Mouse (Mus musculus) liver, embryonic 14.5 days (tissue): ENCODE results near the gene Psmd7. TPM values are rescaled to one million over a fixed set of nuclear protein-coding genes. Genes with fewer than 3 reads are reported as not detected.

Experiments
- ATAC-seq: fragments of 200-750 bp; cut with Nextera tagmentation; 2 replicates; pipeline ENCODE4 v1.8.0; 2017; ENCODE audit warnings: moderate number of reproducible peaks, mild to moderate bottlenecking, moderate library complexity; ENCODE audit not compliant: insufficient read depth
- DNase-seq, 3 experiments: peaks; one replicate each; pipeline ENCODE4 v3.0.0-alpha.2; 2012 to 2013; ENCODE audit warnings: low read depth in 3 of 3, low spot score in 3 of 3
- H3K27ac ChIP-seq: fragments of 300-500 bp; sonication (generic); 2 replicates; pipeline ENCODE4 v1.5.1; 2014; ENCODE audit warnings: moderate library complexity, mild to moderate bottlenecking, control low read depth, inconsistent platforms
- H3K27me3 ChIP-seq: fragments of 300-500 bp; sonication (generic); 2 replicates; pipeline ENCODE4 v1.6.1; 2014; ENCODE audit warnings: mild to moderate bottlenecking, low read length, moderate library complexity; ENCODE audit not compliant: control insufficient read depth, insufficient read depth
- H3K36me3 ChIP-seq: fragments of 300-500 bp; sonication (generic); replicated peaks from 2 replicates; pipeline ENCODE4 v1.6.1; 2014; ENCODE audit warnings: low read depth; ENCODE audit not compliant: control insufficient read depth, insufficient read depth
- H3K4me1 ChIP-seq, 2 experiments: fragments of 200-500 bp in 1 of 2; fragments of 300-500 bp in 1 of 2; sonication (generic) in 1 of 2; replicated peaks; 2 replicates each; pipeline ENCODE4 v1.6.1; 2012 to 2014; ENCODE audit warnings: antibody characterized with exemption in 1 of 2, inconsistent platforms in 1 of 2, low read length in 1 of 2; ENCODE audit not compliant: control insufficient read depth in 2 of 2, insufficient read depth in 2 of 2
- H3K4me2 ChIP-seq: fragments of 300-500 bp; sonication (generic); 2 replicates; pipeline ENCODE4 v1.6.1; 2014; ENCODE audit warnings: low read depth, mild to moderate bottlenecking, control low read depth, moderate library complexity
- H3K4me3 ChIP-seq, 2 experiments: fragments of 200-500 bp in 1 of 2; fragments of 300-500 bp in 1 of 2; sonication (generic) in 1 of 2; 2 replicates each; pipeline ENCODE4 v1.5.1; 2012 to 2014; ENCODE audit warnings: low read depth in 2 of 2, low read length in 2 of 2, mild to moderate bottlenecking in 2 of 2, control low read depth in 1 of 2, inconsistent platforms in 1 of 2, moderate library complexity in 1 of 2; ENCODE audit not compliant: insufficient read depth in 1 of 2
- H3K9ac ChIP-seq: fragments of 300-500 bp; sonication (generic); replicated peaks from 2 replicates; pipeline ENCODE4 v1.6.1; 2014; ENCODE audit warnings: mild to moderate bottlenecking, control low read depth, moderate library complexity
- H3K9me3 ChIP-seq: fragments of 300-500 bp; sonication (generic); 2 replicates; pipeline ENCODE4 v1.6.1; 2016; ENCODE audit warnings: low read length, mixed read lengths; ENCODE audit not compliant: control insufficient read depth
- CTCF ChIP-seq: IDR thresholded peaks from 2 replicates; pipeline ENCODE4 v1.5.1; 2016; ENCODE audit warnings: antibody characterized with exemption, low read depth, control low read depth
- EP300 ChIP-seq: IDR thresholded peaks from 2 replicates; pipeline ENCODE4 v1.6.1; 2016; ENCODE audit warnings: antibody characterized with exemption, low read depth
- whole genome bisulfite sequencing: fragments of 180-500 bp; shearing (Covaris S2); extraction: QIAGEN DNeasy Blood & Tissue Kit; methylation state at CpG from one replicate; pipeline ENCODE4 v1.1.7; 2014; ENCODE audit not compliant: insufficient replicate concordance; 5-methylcytosine and 5-hydroxymethylcytosine counted together
- microRNA counts: library from miRNA; unstranded; fragments of <30 nt; microRNA quantifications from one replicate; lab custom pipeline; 2016
- microRNA-seq: library from miRNA; unstranded; fragments of <30 nt; microRNA quantifications from one replicate; pipeline ENCODE4, GENCODE M21; 2016
- polyA plus RNA-seq, 2 experiments: library from polyadenylated mRNA; depleted of rRNA in 1 of 2; stranded (reverse) in 1 of 2; unstranded in 1 of 2; fragments of >200 nt; fragmentation: Nextera tagmentation in 1 of 2; extraction: Ambion mirVana in 1 of 2; gene quantifications; 2 replicates each; pipeline versions ENCODE4 v1.2.1 to v1.2.3; 2012 to 2014

Psmd7 gene
- polyA plus RNA-seq, 2 experiments = 77.4 to 133 TPM

GRCm38 (mm10) chr8:107541369-107541768 is 46.9 kb downstream of the Psmd7 start:
- ATAC-seq (no peak), DNase-seq (no peak)
- Histone ChIP-seq H3K9me3 (no peaks in the 10 kb centered on the region), H3K4me3 (no peak overlapping the region), H3K27me3 (no peaks in the 10 kb centered on the region), H3K27ac (no peak overlapping the region), H3K4me1 (peaks cover 0 to 3% of the 10 kb centered on the region in 2 experiments; a peak in 1 of 4 replicates), H3K9ac (no peak overlapping the region), H3K4me2 (no peak overlapping the region), H3K36me3 (no peaks in the 10 kb centered on the region; the same call in 1 of the 2 replicates)
- TF ChIP-seq EP300 (no peak), CTCF (no peak)
- 74% methylated on average over 4 of the region's 4 CpGs for WGBS

- Histone ChIP-seq H3K4me3 (no peak overlapping the region), H3K4me1 (peaks cover 0 to 3% of the 10 kb centered on the region in 2 experiments; a peak in 1 of 4 replicates), H3K36me3 (no peaks in the 10 kb centered on the region; the same call in 1 of the 2 replicates), H3K27ac (no peak overlapping the region), H3K4me2 (no peak overlapping the region), H3K9me3 (no peaks in the 10 kb centered on the region), H3K27me3 (no peaks in the 10 kb centered on the region), H3K9ac (no peak overlapping the region)
- DNase-seq (no peak), ATAC-seq (no peak)
- TF ChIP-seq CTCF = no peak
- WGBS = 87% methylated on average over 12 of the region's 12 CpGs
Observed at GRCm38 (mm10) chr8:107540623-107541022, 47.6 kb downstream of the Psmd7 start.

- no peaks in the 10 kb centered on the region for H3K9me3 ChIP-seq
- H3K36me3 ChIP-seq = no peaks in the 10 kb centered on the region
- H3K4me3 ChIP-seq = no peak overlapping the region
- H3K9ac ChIP-seq = no peak overlapping the region
- no peaks in the 10 kb centered on the region for H3K27me3 ChIP-seq
- WGBS = 60% methylated on average over 4 of the region's 4 CpGs
- H3K4me2 ChIP-seq = no peak overlapping the region
- H3K4me1 ChIP-seq = no peaks in the 10 kb centered on the region; a peak in 1 of 4 replicates
- TF ChIP-seq EP300 (no peak), CTCF (no peak)
- DNase-seq = no peak
- no peak for ATAC-seq
- H3K27ac ChIP-seq = no peak overlapping the region
Observed at GRCm38 (mm10) chr8:107537472-107537871, 50.8 kb downstream of the Psmd7 start.

MicroRNA genes within 50 kb of the gene (microRNA counts, 519-probe panel; counts per million panel counts)
- microRNA mmu-miR-140 (lab: Ali Mortazavi, UCI) = 5,872 counts per million, percentile 43 among the panel's probes with 10 or more counts

Small RNA genes within 50 kb of the gene (microRNA-seq; reads per million reads assigned to microRNA genes)
- gene Mir140 = 6,140 reads per million, percentile 89 among the genes with 10 or more reads in this experiment

Other genes starting within 250 kb of the Psmd7 start
- 6.6 and 6.9 TPM in 2 replicates for gene Nqo1, start 185.3 kb downstream of the Psmd7 start, polyA plus RNA-seq (2012; rRNA removed)
- 15.1 and 19.0 TPM in 2 replicates for gene Nqo1, start 185.3 kb downstream of the Psmd7 start, polyA plus RNA-seq (2014; fragmentation: Nextera tagmentation; extraction: Ambion mirVana)
- gene Nob1, start 163.4 kb downstream of the Psmd7 start, polyA plus RNA-seq (2012; rRNA removed) = 24.6 and 30.9 TPM in 2 replicates
- 16.0 and 18.5 TPM in 2 replicates for gene Nob1, start 163.4 kb downstream of the Psmd7 start, polyA plus RNA-seq (2014; fragmentation: Nextera tagmentation; extraction: Ambion mirVana)
- gene Wwp2, start 152.1 kb downstream of the Psmd7 start, polyA plus RNA-seq (2012; rRNA removed) = 12.1 and 14.7 TPM in 2 replicates
- 28.0 and 33.7 TPM in 2 replicates for gene Wwp2, start 152.1 kb downstream of the Psmd7 start, polyA plus RNA-seq (2014; fragmentation: Nextera tagmentation; extraction: Ambion mirVana)